Mouse (Mus musculus): ENCODE results near the gene Fam213b.

DNA sequence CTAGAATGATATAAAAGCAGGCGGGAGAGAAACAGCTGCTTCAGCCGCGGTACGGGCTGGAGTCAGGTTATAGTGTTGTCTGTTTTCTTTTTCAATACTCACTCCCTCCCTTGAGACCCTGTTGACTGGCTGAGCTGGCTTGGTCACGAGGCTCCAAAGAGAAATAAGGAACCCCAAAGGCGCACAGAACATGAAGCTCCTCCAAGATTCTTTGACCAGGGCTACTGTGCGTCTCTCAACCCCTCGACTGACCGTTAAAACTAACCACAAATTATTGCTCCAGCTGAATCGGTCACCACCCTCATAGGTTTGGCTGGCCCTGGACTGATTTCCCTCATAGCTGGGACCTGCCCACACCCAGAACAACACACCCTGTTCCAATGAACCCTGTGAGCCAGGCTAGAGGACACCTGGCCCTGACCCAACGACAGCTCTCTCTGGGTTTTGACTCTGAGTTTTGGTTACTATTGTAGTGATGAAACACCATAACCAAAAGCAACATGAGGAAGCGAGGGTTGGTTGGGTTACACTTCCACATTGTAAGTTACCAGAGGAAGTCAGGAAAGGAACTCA is 30.2 kb upstream of the Fam213b start:
- no peak for TF ChIP-seq CTCF (IDR thresholded peaks at IDR 0.05)
- TF ChIP-seq EP300 (IDR thresholded peaks at IDR 0.05): no peak
